Mouse (Mus musculus) heart, embryonic 13.5 days (tissue): Measurements from ENCODE around the gene Fam228a. TPM values are rescaled to one million over a fixed set of nuclear protein-coding genes. Genes with fewer than 3 reads are reported as not detected.
A peak's percentile ranks its signal among the peaks of the same experiment; 100 is the strongest.
"Not testable (repeated sequence)": the region's sequence is repeated elsewhere in the genome, so short reads cannot be mapped to it uniquely, and the experiment has no call there.

Source experiments
- ATAC-seq: fragments of 200-750 bp; cut with Nextera tagmentation; 2 replicates; pipeline ENCODE4 v1.8.0; 2017; ENCODE audit warnings: moderate TSS enrichment; ENCODE audit not compliant: insufficient number of reproducible peaks, low FRiP score, low TSS enrichment; ENCODE audit errors: extremely low read depth
- H3K27ac ChIP-seq: fragments of 300-500 bp; sonication (generic); replicated peaks from 2 replicates; pipeline ENCODE4 v1.5.1; 2015; ENCODE audit warnings: moderate library complexity, mild to moderate bottlenecking, inconsistent platforms
- H3K27me3 ChIP-seq: fragments of 300-500 bp; sonication (generic); replicated peaks from 2 replicates; pipeline ENCODE4 v1.6.1; 2015; ENCODE audit warnings: mild to moderate bottlenecking, inconsistent platforms
- H3K36me3 ChIP-seq: fragments of 300-500 bp; sonication (generic); 2 replicates; pipeline ENCODE4 v1.6.1; 2015; ENCODE audit warnings: mild to moderate bottlenecking, inconsistent platforms
- H3K4me1 ChIP-seq: fragments of 300-500 bp; sonication (generic); 2 replicates; pipeline ENCODE4 v1.6.1; 2015; ENCODE audit warnings: inconsistent platforms
- H3K4me2 ChIP-seq: fragments of 300-500 bp; sonication (generic); 2 replicates; pipeline ENCODE4 v1.6.1; 2015; ENCODE audit warnings: inconsistent platforms, mild to moderate bottlenecking, moderate library complexity
- H3K4me3 ChIP-seq: fragments of 300-500 bp; sonication (generic); 2 replicates; pipeline ENCODE4 v1.5.1; 2015; ENCODE audit warnings: moderate library complexity, mild to moderate bottlenecking, inconsistent platforms
- H3K9ac ChIP-seq: fragments of 300-500 bp; sonication (generic); 2 replicates; pipeline ENCODE4 v1.6.1; 2015; ENCODE audit warnings: inconsistent platforms, mild to moderate bottlenecking, moderate library complexity
- H3K9me3 ChIP-seq: fragments of 300-500 bp; sonication (generic); 2 replicates; pipeline ENCODE4 v1.6.1; 2016; ENCODE audit warnings: inconsistent platforms
- WGBS: fragments of 180-500 bp; shearing (Covaris S2); methylation state at CpG from one replicate; pipeline ENCODE4 v1.1.7; 2015; ENCODE audit warnings: mixed read lengths; 5-methylcytosine and 5-hydroxymethylcytosine counted together
- polyA plus RNA-seq: library from polyadenylated mRNA; unstranded; fragments of >200 nt; fragmentation: Nextera tagmentation; extraction: Ambion mirVana; gene quantifications from 2 replicates; pipeline ENCODE4 v1.2.1, GENCODE M21; 2015

Fam228a gene
- polyA plus RNA-seq, 1 experiment from 2014 or later = 0.13 TPM

DNA sequence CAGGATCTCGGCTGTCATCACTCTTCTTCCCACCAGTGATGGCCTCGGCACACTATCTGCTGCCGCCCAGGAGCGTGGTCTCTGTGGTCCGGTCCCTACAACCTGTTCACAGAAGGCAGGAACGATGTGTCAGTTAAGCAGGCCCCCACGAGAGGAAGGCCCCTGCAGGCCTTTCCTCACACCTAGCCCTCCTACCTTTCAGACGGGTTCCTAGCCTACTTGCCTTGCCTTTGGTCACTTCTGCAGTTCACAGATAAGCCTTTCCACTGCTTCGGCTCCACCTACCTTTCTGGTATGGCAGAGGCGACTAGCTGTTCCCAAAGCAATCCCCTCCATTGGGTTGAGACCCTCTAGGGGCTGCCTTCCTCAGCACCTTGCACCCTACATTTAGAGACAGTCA, 22.6 kb downstream of the Fam228a start:
- no peak for ATAC-seq
- Histone ChIP-seq H3K9me3 (no peaks in the 10 kb centered on the region), H3K4me1 (peaks cover 44% of the 10 kb centered on the region), H3K27ac (no peak overlapping the region), H3K4me2 (no peak overlapping the region), H3K36me3 (peaks cover 29% of the 10 kb centered on the region), H3K27me3 (no peaks in the 10 kb centered on the region), H3K9ac (no peak overlapping the region), H3K4me3 (no peak overlapping the region)
- WGBS = 39% methylated on average over 10 of the region's 10 CpGs

DNA sequence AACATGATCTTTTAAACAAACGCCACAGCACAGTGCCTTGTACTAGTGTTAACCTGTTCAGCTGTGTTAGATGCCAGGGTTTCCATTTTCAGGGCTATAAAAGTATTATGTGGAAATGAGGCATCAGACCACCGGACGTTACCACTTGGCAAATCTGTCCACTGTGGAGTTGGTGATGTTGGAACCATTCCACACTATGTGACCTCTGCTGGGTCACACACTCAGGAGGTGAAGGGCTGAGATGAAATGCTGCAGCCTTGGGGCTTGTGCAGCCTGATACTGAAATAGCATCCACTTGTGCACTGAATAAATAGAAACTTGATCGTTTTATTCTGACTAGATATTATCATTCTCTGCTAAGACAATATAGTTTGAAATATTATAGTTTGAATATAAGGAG, 24.9 kb downstream of the Fam228a start:
- Histone ChIP-seq H3K36me3 (peaks cover 50% of the 10 kb centered on the region), H3K27ac (no peak overlapping the region), H3K4me2 (no peak overlapping the region), H3K9ac (no peak overlapping the region), H3K4me1 (peaks cover 34% of the 10 kb centered on the region), H3K27me3 (no peaks in the 10 kb centered on the region), H3K4me3 (no peak overlapping the region), H3K9me3 (no peaks in the 10 kb centered on the region)
- WGBS = 60% methylated on average over 4 of the region's 4 CpGs
- ATAC-seq = no peak

DNA sequence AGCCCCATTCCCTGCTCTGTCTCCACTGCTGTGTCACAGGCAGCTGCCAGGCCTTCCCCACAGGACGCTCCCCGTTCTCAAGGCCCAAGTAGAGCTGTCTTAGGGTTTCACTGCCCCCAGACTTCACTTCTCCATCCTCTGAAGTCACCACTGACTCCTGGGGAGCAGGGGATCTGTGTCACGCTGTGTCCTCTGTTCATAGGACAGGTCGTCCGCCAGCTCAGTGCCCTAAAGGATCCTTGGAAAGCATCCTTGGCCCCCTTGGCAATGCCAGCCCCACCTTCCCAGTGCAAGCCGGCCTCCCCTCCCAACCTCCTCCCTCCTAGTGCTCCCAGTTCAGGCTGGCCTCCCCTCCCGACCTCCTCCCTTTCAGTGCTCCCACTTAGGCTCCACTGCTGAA, 28.3 kb downstream of the Fam228a start:
- H3K36me3 ChIP-seq = peaks cover 74% of the 10 kb centered on the region
- no peak overlapping the region for H3K9ac ChIP-seq
- 88% methylated on average over 7 of the region's 7 CpGs for WGBS
- no peaks in the 10 kb centered on the region for H3K27me3 ChIP-seq
- no peak overlapping the region for H3K4me3 ChIP-seq
- H3K4me1 ChIP-seq = peaks cover 20% of the 10 kb centered on the region
- H3K4me2 ChIP-seq = no peak overlapping the region
- H3K9me3 ChIP-seq = no peaks in the 10 kb centered on the region
- no peak for ATAC-seq
- H3K27ac ChIP-seq = no peak overlapping the region

DNA sequence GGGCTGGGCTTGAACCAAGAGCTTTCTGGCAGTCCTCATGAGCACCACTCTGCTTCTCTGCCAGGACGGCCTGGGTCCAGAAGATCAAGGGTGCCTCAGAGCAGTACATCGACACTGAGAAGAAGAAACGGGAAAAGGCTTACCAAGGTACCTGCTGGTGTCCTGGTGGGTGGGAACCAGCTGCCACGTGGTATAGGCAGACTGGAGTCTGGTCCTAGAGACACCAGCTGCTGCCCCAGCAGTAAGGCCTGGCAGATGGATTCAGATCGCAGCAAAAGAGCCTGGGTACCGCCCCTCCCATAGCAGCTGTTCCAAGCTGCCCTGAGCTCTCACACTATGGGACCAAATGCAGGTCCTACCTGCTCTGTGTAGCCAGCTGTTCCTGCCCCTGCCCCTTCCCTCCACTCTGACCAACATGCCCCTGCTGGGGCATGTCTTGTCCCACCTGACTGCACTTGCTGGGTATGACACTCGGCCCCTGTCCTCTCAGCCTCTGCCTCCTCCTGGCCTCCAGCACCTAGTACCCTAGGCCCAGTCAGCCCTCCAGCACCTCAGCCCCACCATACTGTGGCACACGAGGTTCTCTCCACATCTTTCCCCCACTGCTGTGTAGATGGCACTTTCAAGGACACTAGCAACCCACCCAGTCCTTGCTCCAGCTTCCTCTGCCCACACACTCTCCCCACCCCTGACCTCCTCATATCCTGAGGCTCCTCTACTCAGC, 29.2 kb downstream of the Fam228a start:
- ATAC-seq = 0 out of 2 replicates have a peak, but pooled peaks have one; percentile 29
- Histone ChIP-seq H3K36me3 (peaks cover 73% of the 10 kb centered on the region), H3K27ac (no peak overlapping the region), H3K27me3 (no peaks in the 10 kb centered on the region), H3K9me3 (no peaks in the 10 kb centered on the region), H3K4me3 (no peak overlapping the region), H3K9ac (no peak overlapping the region), H3K4me2 (no peak overlapping the region), H3K4me1 (peaks cover 14% of the 10 kb centered on the region)
- WGBS = 70% methylated on average over 8 of the region's 8 CpGs

DNA sequence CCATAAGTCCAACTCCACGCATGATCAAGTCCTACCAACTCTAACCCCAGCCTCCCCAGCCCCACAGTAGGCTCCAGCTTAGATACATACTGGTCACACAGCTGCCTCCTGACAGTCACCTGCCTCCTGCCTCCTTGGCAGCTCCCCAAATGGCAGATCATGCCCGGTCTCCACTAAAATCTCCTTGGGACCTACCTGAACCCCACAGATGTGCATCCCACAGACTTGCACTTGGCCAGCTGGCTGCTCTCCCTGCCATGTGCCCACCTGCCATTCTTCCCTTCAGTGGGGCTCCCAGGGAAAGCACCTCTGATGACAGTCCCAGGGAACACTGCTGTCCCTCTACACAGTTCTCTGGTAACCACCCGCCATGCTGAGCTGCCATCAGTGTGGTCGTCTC, 29.9 kb downstream of the Fam228a start:
- Histone ChIP-seq H3K4me2 (no peak overlapping the region), H3K36me3 (peaks cover 69% of the 10 kb centered on the region), H3K9me3 (no peaks in the 10 kb centered on the region), H3K4me1 (peaks cover 10% of the 10 kb centered on the region), H3K4me3 (no peak overlapping the region), H3K27me3 (no peaks in the 10 kb centered on the region), H3K9ac (no peak overlapping the region), H3K27ac (no peak overlapping the region)
- WGBS = 55% methylated on average over 4 of the region's 4 CpGs
- no peak for ATAC-seq

DNA sequence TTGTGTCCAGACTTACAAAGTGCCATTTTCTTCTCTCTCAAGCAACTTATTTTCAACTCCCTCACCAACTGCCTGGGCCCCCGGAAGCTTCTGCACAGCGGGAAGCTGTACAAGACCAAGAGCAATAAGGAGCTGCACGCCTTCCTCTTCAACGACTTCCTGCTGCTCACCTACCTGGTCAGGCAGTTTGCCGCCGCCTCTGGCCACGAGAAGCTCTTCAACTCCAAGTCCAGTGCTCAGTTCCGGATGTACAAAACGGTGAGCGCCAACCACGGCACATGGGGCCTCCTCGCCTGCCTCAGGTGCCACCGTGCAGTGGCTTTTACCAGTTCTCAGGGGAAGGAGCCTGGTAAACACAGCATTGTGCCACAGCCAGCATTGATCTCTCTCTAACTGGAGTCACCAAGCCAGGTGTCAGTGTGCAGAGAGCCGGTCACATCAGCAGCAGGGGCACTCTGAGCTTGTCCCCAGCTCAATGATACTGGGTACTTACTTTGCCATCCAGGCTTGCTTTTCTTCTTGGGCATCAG, 30.7 kb downstream of the Fam228a start:
- ATAC-seq = no peak
- Histone ChIP-seq H3K4me3 (no peak overlapping the region), H3K27ac (no peak overlapping the region), H3K9ac (no peak overlapping the region), H3K4me1 (peaks cover 3% of the 10 kb centered on the region; the same call in 1 of the 2 replicates), H3K9me3 (no peaks in the 10 kb centered on the region), H3K36me3 (peaks cover 65% of the 10 kb centered on the region), H3K27me3 (no peaks in the 10 kb centered on the region), H3K4me2 (no peak overlapping the region)
- 89% methylated on average over 14 of the region's 14 CpGs for whole genome bisulfite sequencing

DNA sequence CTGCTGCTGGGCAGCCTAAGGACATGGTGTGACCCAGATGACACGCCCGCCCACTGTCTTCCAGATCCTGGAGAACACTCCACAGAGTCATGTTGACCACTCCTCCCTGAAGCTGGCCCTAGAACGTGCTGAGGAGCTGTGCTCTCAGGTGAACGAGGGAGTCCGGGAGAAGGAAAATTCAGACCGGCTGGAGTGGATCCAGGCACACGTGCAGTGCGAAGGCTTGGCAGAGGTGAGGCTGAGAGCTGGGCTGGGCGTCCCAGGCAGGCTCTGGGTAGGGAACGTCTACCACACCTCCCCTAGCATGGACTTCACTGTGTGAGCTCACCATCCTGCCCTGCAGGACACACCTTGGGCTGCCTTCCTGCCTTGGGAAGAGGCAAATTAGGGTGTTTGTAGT, 31.3 kb downstream of the Fam228a start:
- Histone ChIP-seq H3K27me3 (no peaks in the 10 kb centered on the region), H3K36me3 (peaks cover 65% of the 10 kb centered on the region), H3K4me3 (no peak overlapping the region), H3K4me1 (peaks cover 3% of the 10 kb centered on the region; the same call in 1 of the 2 replicates), H3K27ac (no peak overlapping the region), H3K4me2 (no peak overlapping the region), H3K9me3 (no peaks in the 10 kb centered on the region), H3K9ac (no peak overlapping the region)
- peak; percentile 14; the same call in 1 of the 2 replicates for ATAC-seq
- 75% methylated on average over 10 of the region's 10 CpGs for WGBS

DNA sequence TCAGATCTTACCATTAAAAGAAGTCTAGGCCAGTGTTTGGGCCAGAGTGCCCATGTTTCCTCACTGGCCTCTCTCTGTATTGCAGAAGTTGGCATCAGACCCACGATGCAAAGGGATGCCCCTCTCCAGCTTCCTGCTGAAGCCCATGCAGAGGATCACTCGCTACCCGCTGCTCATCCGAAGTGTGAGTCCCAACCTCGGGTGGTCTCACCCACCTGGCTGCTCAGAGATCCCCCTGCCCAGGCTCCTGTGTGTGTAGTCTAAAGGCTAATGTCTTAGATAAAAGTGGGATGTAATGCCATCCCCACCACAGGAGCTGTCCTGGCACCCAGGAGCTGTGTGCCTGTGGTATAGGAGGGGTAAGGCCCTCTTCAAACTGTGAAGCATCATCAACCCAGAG, 32.1 kb downstream of the Fam228a start:
- H3K9me3 ChIP-seq = no peaks in the 10 kb centered on the region
- peaks cover 3% of the 10 kb centered on the region; the same call in 1 of the 2 replicates for H3K4me1 ChIP-seq
- H3K27ac ChIP-seq = no peak overlapping the region
- H3K27me3 ChIP-seq = no peaks in the 10 kb centered on the region
- no peak for ATAC-seq
- no peak overlapping the region for H3K4me2 ChIP-seq
- peaks cover 67% of the 10 kb centered on the region for H3K36me3 ChIP-seq
- no peak overlapping the region for H3K9ac ChIP-seq
- H3K4me3 ChIP-seq = no peak overlapping the region
- WGBS = 83% methylated on average over 5 of the region's 5 CpGs

DNA sequence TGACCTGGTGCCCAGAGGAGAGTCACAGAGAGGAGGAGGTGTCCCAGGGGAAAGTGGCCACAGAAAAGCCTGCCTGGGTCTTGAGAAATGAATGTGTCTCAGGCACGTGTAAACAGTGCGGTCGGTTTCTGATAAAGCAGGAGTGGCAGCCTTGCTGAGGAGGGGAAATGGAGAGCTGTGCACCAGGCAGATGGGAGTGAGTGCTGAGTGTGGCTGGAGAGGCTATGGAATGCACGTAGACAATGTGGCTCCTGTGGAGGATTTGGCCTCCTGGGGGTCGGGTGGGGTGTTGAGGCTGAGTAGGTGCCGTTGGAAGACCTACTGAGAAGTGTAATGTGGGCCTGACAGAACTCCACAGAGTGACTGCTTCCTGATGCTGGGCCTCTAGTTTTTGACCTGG, 32.6 kb downstream of the Fam228a start:
- not testable (repeated sequence) for ATAC-seq, H3K4me3 ChIP-seq
- H3K36me3 ChIP-seq = peaks cover 68% of the 10 kb centered on the region

DNA sequence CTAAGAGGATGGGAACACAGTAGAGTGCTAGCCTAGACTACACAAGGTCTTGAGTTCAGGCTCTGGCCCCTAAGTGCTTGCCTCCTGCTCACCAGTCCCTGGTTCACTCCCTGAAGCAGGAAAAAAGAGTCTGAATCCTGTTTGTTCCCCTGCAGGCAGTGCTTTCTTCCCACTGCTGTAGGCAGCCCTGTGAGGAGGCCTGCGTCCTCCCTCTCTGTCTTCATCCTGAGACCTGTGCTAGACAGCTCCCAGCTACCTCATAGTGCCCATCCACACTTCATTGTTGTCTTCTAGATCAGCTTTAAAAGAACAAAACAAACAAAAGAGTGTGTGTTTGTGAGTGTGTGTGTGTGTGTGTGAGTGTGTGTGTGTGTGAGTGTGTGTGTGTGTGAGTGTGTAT, 43.7 kb downstream of the Fam228a start:
- no peak overlapping the region for H3K9ac ChIP-seq
- peaks cover 26% of the 10 kb centered on the region for H3K36me3 ChIP-seq
- peaks cover 4% of the 10 kb centered on the region; the same call in 1 of the 2 replicates for H3K4me1 ChIP-seq
- ATAC-seq = no peak
- no peak overlapping the region for H3K27ac ChIP-seq
- H3K4me3 ChIP-seq = no peak overlapping the region
- H3K27me3 ChIP-seq = no peaks in the 10 kb centered on the region
- no peaks in the 10 kb centered on the region for H3K9me3 ChIP-seq
- no peak overlapping the region for H3K4me2 ChIP-seq
- WGBS = 90% methylated on average over 1 of the region's 1 CpGs

More for the DNA sequence above, 32.6 kb downstream of the Fam228a start:
- not testable (repeated sequence) for H3K9ac ChIP-seq, H3K27me3 ChIP-seq, H3K27ac ChIP-seq, H3K4me2 ChIP-seq, H3K4me1 ChIP-seq, H3K9me3 ChIP-seq
- 23% methylated on average over 6 of the region's 6 CpGs for WGBS

DNA sequence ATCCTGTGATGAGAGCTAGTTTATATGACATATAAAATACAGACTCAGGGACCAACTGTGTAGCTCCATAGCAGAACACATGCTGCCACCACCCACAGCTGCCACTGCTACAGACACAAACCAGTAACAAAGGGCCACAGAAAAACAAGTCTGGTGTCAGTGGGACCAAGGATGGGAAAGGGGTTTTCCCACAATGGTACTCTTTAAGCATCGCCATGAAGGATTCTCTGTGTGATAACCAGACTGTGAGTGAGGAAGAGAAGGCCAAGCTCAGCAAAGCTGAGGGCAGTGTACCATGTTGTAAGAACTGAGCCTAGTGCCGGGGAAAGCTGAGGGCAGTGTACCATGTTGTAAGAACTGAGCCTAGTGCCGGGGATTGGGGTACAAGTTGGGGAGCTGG, 47.0 kb downstream of the Fam228a start:
- 74% methylated on average over 3 of the region's 3 CpGs for WGBS
- H3K27me3 ChIP-seq = no peaks in the 10 kb centered on the region
- peaks cover 4% of the 10 kb centered on the region; the same call in 1 of the 2 replicates for H3K4me1 ChIP-seq
- no peak overlapping the region for H3K4me2 ChIP-seq
- H3K36me3 ChIP-seq = peaks cover 10% of the 10 kb centered on the region
- H3K9me3 ChIP-seq = no peaks in the 10 kb centered on the region
- no peak for ATAC-seq
- H3K4me3 ChIP-seq = no peak overlapping the region
- no peak overlapping the region for H3K27ac ChIP-seq
- no peak overlapping the region for H3K9ac ChIP-seq

DNA sequence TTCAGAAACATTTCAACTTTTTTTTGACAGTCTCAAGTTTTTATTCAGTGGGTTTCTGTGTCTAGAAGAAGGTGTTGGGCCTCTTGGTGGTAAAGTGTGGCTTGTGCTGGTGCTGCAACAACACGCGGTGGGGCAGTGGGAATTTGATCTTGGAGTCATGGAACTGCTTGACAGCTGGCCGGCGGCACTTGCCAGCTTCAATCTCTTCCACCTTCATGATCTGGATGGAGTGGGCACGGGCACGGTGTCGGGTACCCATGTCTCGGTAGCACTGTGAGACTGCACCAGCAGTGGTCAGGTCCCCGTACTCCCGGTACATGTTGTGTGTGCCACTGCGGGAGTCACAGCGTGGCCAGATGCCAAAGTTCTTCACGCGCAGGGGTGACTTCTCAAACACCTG, 48.9 kb downstream of the Fam228a start:
- Histone ChIP-seq H3K4me1 (peaks cover 4% of the 10 kb centered on the region; the same call in 1 of the 2 replicates), H3K4me3 (no peak overlapping the region), H3K9ac (no peak overlapping the region), H3K4me2 (no peak overlapping the region), H3K9me3 (no peaks in the 10 kb centered on the region), H3K27ac (no peak overlapping the region), H3K27me3 (no peaks in the 10 kb centered on the region), H3K36me3 (peaks cover 11% of the 10 kb centered on the region)
- WGBS = 93% methylated on average over 14 of the region's 14 CpGs
- no peak for ATAC-seq
